ENCODE assay signal across 10 mouse cellular contexts in the genomic region with DNA sequence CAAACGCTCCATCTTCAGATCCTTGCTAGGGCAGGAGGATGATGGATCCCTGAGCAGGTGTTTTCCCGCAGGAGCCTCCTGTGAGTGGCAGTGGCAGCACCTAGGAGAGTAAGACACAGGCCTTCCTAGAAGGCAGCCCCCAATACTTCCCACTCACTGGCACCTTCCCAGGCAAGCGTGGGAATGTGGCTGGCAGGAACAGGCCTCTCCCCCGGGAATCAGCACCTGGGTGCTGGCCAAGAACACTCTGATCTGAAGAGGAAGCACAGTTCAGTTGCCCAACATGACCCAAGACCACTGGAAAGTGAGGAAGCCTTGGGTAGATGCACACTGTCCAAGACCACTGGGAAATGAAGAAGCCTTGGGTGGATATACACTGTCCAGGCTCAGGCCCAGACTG. TPM values are rescaled to one million over a fixed set of nuclear protein-coding genes. Genes with fewer than 3 reads are reported as not detected.
DNase-seq lines count a peak whose midpoint lies in the region; ATAC-seq lines count a peak whose summit lies in the region.
"Had no signal": no experiment of that assay in that cellular context is flagged by ENCODE, and none has a peak within 500 bp of the region (broad histone marks: within the 10 kb centered on the region; RNA-seq: fewer than 3 reads in every experiment).

No protein-coding gene starts in this region.

- H3K9ac ChIP-seq in intestine, embryonic 15.5 days = no peak overlapping the region
- H3K9ac ChIP-seq: embryonic facial prominence, embryonic 12.5 days had no signal

- H3K36me3 ChIP-seq in intestine, embryonic 15.5 days = no peaks in the 10 kb centered on the region
- H3K36me3 ChIP-seq: embryonic facial prominence, embryonic 12.5 days had no signal

- no peak overlapping the region for H3K27ac ChIP-seq in intestine, embryonic 15.5 days
- H3K27ac ChIP-seq: embryonic facial prominence, embryonic 12.5 days had no signal

- no peak overlapping the region for H3K4me2 ChIP-seq in intestine, embryonic 15.5 days (replicated peaks)
- H3K4me2 ChIP-seq: embryonic facial prominence, embryonic 12.5 days had no signal

- no peaks in the 10 kb centered on the region for H3K9me3 ChIP-seq in intestine, embryonic 15.5 days
- H3K9me3 ChIP-seq: embryonic facial prominence, embryonic 12.5 days; megakaryocyte, embryonic 14.5 days had no signal

- H3K27me3 ChIP-seq in intestine, embryonic 15.5 days (replicated peaks) = peaks cover 38% of the 10 kb centered on the region
- H3K27me3 ChIP-seq: embryonic facial prominence, embryonic 12.5 days; Patski had no signal

- DNase-seq in left cerebral cortex, adult 18-20 months (ENCODE audit: low spot score in 2 of 2) = peak; percentile 77 to 82
- no peak for DNase-seq in left cerebral cortex, adult 11 months (ENCODE audit: low spot score)
- DNase-seq in gastrocnemius, postnatal 14 days = peak; percentile 42
- peak; percentile 80 for DNase-seq in heart, postnatal 4 days
- peak; percentile 27 for DNase-seq in right cerebral cortex, postnatal 25 days

- peaks cover 13% of the 10 kb centered on the region for H3K4me1 ChIP-seq in intestine, embryonic 15.5 days (replicated peaks)
- H3K4me1 ChIP-seq: embryonic facial prominence, embryonic 12.5 days had no signal

- 71% methylated on average over 4 of the region's 4 CpGs for WGBS in intestine, embryonic 15.5 days

- no peak for ATAC-seq in erythroid progenitor cell, adult 5-6 weeks (replicated peaks; ENCODE audit: low FRiP score, poor library complexity, severe bottlenecking)
- no peak for ATAC-seq in intestine, embryonic 15.5 days
- ATAC-seq: Patski had no signal

- no peak overlapping the region for H3K4me3 ChIP-seq in intestine, embryonic 15.5 days (replicated peaks)
- H3K4me3 ChIP-seq: embryonic facial prominence, embryonic 12.5 days; megakaryocyte, embryonic 14.5 days had no signal

- intact Hi-C loops in gastrocnemius, postnatal 14 days (cut with DNase I; ENCODE audit: low total_unique reads) = no loop called here

RNA-seq across cellular contexts. Expression of a gene that starts 24.7 kb away (rescaled TPM):
- 10 to 100 TPM; 65.1 to 72.0 TPM for total RNA-seq in left cerebral cortex, adult 18-20 months (2021)
- total RNA-seq in gastrocnemius, postnatal 14 days (2021) = 100 to 1,000 TPM in 1 of 2 experiments, 10 to 100 TPM in 1; 64.1 to 106 TPM
- 100 to 1,000 TPM; 317 to 343 TPM for total RNA-seq in heart, postnatal 4 days (2021)
- 3.8 and 7.2 TPM in 2 replicates for total RNA-seq in erythroid progenitor cell, adult 5-6 weeks (2015; ENCODE audit: low replicate concordance)
- 0.77 and 7.2 TPM in 2 replicates for total RNA-seq in erythroid progenitor cell, adult 5-6 weeks (2017; ENCODE audit: low replicate concordance)
- 113 and 124 TPM in 2 replicates for polyA plus RNA-seq in intestine, embryonic 15.5 days (2015; fragmentation: Nextera tagmentation; extraction: Ambion mirVana)

RNA-seq across cellular contexts. Expression of a gene that starts 31.4 kb away (rescaled TPM):
- total RNA-seq in left cerebral cortex, adult 18-20 months (2021) = not detected
- not detected for total RNA-seq in gastrocnemius, postnatal 14 days (2021)
- total RNA-seq in heart, postnatal 4 days (2021) = not detected
- not detected in 2 replicates for total RNA-seq in erythroid progenitor cell, adult 5-6 weeks (2015; ENCODE audit: low replicate concordance)
- total RNA-seq in erythroid progenitor cell, adult 5-6 weeks (2017; ENCODE audit: low replicate concordance) = 1.9 TPM in 1 of 2 replicates, not detected in the other
- not detected in 2 replicates for polyA plus RNA-seq in intestine, embryonic 15.5 days (2015; fragmentation: Nextera tagmentation; extraction: Ambion mirVana)
- polyA plus RNA-seq: embryonic facial prominence, embryonic 12.5 days; Patski had no signal

RNA-seq across cellular contexts. Expression of a gene that starts 38.6 kb away (rescaled TPM):
- 10 to 100 TPM; 17.8 to 19.1 TPM for total RNA-seq in left cerebral cortex, adult 18-20 months (2021)
- 10 to 100 TPM; 17.1 to 18.9 TPM for total RNA-seq in gastrocnemius, postnatal 14 days (2021)
- 10 to 100 TPM; 55.3 to 62.3 TPM for total RNA-seq in heart, postnatal 4 days (2021)
- 5.4 and 9.0 TPM in 2 replicates for total RNA-seq in erythroid progenitor cell, adult 5-6 weeks (2015; ENCODE audit: low replicate concordance)
- total RNA-seq in erythroid progenitor cell, adult 5-6 weeks (2017; ENCODE audit: low replicate concordance) = 1.5 and 6.0 TPM in 2 replicates
- polyA plus RNA-seq in intestine, embryonic 15.5 days (2015; fragmentation: Nextera tagmentation; extraction: Ambion mirVana) = 11.3 and 12.2 TPM in 2 replicates

RNA-seq across cellular contexts. Expression of a gene that starts 49.1 kb away (rescaled TPM):
- 1 to 10 TPM; 1.6 to 2.5 TPM for total RNA-seq in left cerebral cortex, adult 18-20 months (2021)
- total RNA-seq in gastrocnemius, postnatal 14 days (2021) = 1 to 10 TPM; 4.9 to 6.3 TPM
- 10 to 100 TPM; 23.9 to 25.4 TPM for total RNA-seq in heart, postnatal 4 days (2021)
- 12.2 and 12.6 TPM in 2 replicates for total RNA-seq in erythroid progenitor cell, adult 5-6 weeks (2015; ENCODE audit: low replicate concordance)
- 6.2 and 12.0 TPM in 2 replicates for total RNA-seq in erythroid progenitor cell, adult 5-6 weeks (2017; ENCODE audit: low replicate concordance)
- 79.9 and 90.3 TPM in 2 replicates for polyA plus RNA-seq in intestine, embryonic 15.5 days (2015; fragmentation: Nextera tagmentation; extraction: Ambion mirVana)

Comparison
In these comparisons a context has a peak if more than half of its experiments do, and no peak if none do; other contexts are left out.
1. RNA of a gene that starts 24.7 kb away (total RNA-seq): 317 to 343 TPM in heart, postnatal 4 days, 64.1 to 106 TPM in gastrocnemius, postnatal 14 days and 65.1 to 72.0 TPM in left cerebral cortex, adult 18-20 months; 0.77 to 7.2 TPM in erythroid progenitor cell, adult 5-6 weeks; every median in the first group is over 4 times any median in the second.